Mouse (Mus musculus): ENCODE measurements around the gene Gm20708.
"Not testable (repeated sequence)": the region's sequence is repeated elsewhere in the genome, so short reads cannot be mapped to it uniquely, and the experiment has no call there.

The Gm20708 gene

DNA sequence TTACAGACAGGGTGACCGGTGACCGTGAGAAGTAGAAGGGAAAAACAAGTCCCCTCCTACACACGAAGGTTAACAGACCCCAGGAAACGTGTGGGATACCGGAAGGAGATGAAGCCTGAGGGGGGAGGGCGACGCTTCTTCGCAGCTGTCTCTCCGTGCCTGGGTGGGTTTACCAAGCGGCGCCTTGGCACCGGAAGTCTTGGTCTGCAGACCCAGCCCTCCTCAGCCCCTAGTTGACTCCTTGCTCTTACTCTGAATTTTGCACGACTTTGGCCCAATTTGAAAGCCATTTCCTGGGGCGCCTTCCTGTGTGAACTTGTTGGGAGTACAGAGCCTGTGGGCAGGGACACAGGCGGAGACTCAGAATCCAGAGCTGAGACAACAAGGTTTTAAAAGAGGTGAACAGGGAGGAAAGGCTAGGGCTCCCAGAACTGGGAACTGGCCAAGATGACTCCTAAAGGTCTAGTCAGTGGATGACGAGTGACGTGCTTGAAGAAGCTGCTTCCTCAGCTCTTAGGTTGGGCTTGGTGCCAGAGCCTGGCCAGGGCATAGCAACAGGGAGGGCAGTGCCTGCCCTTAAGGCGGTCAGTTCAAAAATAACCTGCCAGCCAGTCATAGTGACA is 28.2 kb upstream of the Gm20708 start:
- peak; percentile 75 to 77 for DNase-seq (ENCODE audit: low spot score in 2 of 2)

DNA sequence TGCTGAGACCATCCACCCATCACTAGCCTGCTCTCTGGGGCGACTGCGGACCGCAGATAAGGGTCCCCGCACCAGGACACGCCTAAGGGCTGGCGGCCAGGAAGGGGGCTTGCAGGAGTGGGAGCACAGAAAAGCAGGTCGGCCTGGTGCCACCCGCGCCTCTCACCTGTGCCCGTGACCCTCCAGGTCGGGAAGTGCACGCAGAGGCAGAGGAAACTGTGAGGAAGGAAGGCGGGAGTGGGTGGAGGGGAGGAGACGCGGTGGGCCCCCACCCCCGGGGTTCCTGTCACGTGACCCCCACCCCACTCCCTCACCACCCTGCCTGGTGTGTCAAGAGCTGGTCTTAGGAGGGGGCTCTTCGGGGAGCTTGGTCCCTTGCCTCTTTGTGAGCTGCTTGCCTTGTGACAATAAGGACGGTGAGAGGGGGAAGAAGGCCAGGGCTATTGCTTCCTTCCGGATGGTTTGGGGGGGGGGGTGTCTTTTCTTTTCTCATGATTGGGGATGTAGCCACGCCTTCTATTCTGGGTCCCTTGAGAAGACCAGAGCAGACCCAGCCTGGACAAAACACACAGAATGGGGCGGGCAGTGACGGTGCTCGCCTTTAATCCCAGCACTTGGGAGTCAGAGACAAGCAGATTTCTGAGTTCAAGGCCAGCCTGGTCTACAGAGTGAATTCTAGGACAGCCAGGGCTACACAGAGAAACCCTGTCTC is 27.3 kb upstream of the Gm20708 start, which contains the start of the genes Tmc8 and Tmc6:
Tmc8 (plus strand) TSS at position 84 of the 712 bp plus-strand sequence.
Tmc6 (minus strand) TSS at position 206 of the 712 bp plus-strand sequence.
- peak; percentile 64 to 84 for DNase-seq (ENCODE audit: low spot score in 2 of 2)

DNA sequence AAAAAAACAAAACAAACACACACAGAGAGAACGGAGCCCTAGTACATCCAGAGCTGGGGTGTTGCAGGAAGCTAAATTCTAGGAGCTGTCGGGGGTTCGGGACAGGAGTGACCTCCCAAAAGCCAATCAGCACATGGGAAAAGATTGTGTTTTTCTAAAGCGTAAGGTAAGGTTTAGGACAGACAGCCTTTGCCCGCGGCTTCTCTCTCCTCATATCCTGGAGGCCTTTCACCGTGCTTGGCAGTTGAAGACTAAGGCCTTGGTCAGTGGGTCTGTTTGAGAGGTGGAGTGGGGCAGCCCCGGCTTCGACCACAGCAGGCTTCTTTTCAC is 26.8 kb upstream of the Gm20708 start:
- DNase-seq (ENCODE audit: low spot score in 2 of 2), result no peak

DNA sequence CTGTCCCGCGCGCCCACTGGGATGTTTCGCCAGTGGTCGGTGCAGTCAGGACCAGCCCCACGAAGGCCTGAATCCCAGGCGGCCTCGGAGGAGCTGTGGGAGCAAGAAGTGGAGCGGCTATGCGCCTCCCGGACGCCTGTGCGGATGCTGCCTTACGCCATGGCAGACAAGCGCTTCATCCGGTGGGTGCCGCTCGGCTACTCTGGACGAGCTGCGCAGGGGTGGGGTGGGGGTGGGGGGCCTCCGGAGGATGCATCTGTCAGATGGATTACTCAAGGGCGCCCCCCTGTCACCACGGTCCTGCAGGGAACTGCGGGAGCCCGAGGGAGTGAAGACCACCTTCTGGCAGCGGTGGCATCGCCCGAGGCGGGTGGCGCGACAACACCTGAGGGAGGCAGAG is 26.4 kb upstream of the Gm20708 start:
- DNase-seq (ENCODE audit: low spot score in 2 of 2), result peak; percentile 74 to 86

DNA sequence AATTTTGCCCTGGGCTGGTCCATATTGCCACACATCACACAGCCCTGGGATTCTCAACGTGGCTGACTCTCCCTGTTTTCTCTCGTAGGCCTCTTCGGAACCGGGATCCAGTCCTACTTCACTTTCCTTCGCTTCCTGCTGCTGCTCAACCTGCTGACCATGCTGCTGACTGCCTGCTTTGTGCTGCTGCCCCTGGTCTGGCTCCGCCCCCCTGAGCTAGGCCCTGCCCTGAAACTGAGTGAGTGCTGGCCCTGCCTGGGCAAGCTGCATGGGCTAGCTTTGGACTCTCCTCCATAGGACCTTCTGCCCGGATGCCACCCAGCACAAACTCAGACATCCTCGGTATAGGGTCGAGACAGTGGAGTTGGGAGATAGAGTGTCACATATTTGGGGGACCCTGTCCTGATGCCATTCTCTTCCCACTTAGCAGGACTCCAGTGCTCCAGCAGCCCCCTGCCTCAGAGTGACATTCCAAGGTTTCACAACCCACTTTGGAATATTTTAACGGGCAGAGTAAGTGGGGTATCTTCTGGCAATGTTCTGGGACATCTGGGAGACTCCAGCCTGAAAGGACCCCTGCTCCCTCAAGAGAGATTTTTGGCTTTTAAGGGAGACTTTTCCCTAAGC is 25.7 kb upstream of the Gm20708 start:
- peak; percentile 35 to 42 for DNase-seq (ENCODE audit: low spot score in 2 of 2)

DNA sequence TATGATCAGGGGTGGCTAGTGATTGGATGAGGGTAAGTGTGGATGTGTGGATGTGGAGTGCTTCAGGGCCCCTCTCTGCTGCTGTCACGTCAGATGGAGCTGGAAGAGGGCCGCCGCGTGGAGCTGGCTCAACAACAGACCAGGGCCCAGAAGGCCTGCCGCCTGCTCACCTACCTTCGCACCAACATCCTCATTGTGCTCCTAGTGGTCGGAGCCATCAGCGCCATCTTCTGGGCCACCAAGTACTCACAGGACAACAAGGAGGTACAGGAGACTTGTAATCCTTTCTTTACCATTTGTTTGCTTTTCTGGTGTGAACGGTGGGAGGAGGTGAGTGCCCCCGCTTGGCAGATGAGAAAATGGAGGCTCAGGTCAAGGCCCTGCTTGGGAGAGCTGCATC is 23.2 kb upstream of the Gm20708 start:
- peak; percentile 57 to 78 for DNase-seq (ENCODE audit: low spot score in 2 of 2)

DNA sequence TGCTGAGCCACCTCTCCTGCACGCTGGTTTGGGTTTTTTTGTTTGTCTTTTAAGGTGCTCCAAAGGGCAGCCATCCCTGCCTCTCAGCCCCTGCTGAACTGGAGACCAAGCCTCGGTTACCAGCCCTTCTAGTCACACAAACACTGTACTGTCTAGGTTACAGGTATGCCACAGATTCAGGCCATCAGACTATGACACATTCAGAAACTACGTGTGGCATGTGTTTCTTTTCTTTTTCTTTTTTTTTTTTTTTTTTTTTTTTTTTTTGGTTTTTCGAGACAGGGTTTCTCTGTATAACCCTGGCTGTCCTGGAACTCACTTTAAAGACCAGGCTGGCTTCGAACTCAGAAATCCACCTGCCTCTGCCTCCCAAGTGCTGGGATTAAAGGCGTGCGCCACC is 21.0 kb upstream of the Gm20708 start:
- not testable (repeated sequence) for DNase-seq (ENCODE audit: low spot score in 2 of 2)

DNA sequence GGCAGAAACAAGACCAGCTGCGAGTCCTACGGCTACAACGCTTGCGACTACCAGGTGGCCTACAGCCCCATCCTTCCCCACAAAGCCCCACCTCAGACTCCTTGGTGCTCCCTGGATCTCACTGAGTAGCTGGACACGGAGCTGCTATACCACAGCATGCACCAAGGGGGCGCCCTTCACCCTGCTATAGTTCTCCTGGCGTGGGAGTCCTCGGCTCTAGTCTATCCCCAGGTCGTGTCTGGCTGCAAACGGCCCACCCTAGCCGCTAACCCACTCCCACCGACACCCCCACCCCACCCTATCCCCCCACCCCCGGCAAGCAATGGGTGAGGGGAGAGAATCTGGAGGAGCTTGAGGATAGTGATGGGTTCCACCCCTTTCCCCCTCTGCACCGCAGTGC is 19.2 kb upstream of the Gm20708 start:
- DNase-seq (ENCODE audit: low spot score in 2 of 2), result peak; percentile 56 to 72

DNA sequence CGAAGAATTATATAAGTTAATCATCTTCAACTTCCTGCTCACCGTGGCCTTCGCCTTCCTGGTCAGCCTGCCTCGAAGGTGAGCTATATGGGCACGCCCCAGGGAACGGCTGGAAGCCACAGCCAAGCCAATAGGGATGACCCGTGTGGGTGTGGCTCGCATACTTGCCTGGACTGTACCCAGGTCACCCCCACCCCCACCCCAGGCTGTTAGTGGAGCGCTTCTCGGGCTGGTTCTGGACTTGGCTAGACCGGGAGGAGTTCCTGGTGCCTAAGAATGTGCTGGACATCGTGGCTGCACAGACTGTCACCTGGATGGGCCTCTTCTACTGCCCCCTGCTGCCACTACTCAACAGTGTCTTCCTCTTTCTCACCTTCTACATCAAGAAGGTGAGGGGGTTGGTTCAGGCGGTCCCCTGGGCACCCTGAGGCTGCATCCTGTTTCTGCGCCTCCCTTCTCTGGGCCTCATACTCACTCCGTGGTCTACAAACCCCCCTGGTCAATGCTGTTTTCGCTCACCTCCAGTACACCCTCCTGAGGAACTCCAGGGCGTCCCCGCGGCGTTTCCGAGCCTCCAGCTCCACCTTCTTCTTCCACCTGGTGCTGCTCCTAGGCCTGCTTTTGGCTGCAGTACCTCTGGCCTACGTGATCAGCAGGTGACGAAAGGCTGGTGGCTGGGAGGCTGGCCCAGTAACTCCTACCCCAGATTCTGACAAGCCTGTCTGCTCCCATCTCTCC is 18.6 kb upstream of the Gm20708 start:
- peak in 1 of 2 experiments; percentile 55 for DNase-seq (ENCODE audit: low spot score in 2 of 2)

DNA sequence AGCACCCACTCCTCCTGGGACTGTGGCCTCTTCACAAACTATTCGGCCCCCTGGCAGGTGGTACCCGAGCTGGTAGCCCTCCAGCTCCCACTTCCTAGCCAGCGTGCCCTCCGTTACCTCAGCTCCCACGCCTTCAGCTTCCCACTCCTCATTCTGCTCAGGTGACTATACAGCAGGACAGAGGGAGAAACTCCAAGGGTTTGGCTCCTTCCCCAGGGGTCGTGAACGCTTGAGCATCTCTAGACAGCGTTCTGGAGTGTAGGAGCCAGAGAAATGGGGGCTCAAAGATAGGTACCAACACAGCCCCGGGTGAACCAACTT is 18.1 kb upstream of the Gm20708 start:
- DNase-seq (ENCODE audit: low spot score in 2 of 2), result no peak

DNA sequence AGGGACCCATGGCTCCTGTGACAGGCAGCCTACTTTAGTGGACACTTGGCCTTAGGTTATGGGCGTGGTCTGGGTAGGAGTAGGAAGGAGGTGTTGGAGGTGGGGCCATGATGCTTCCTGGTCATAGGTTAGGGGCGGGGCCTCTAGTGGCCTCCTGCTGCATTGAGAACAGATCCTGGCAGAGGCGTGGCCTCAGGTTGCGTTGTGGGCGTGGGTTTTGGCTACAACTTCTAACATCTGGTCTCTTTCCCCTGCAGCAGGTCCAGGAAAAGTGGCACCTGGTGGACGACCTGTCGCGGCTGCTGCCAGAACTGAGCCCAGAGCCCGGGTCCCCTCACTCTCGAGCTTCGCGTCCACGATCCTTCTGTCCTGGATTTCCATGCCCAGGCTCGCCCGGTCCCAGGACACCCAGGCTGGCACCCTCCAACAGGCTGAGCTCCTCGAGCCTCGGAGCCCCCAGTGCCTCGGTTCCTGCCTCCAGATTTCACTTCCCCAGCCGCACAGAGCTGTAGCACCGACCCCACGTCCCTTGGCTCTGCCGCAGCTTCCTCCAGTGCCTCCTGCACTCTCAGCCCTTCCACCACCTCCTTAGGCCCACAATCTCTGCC is 17.1 kb upstream of the Gm20708 start:
- peak; percentile 73 to 83 for DNase-seq (ENCODE audit: low spot score in 2 of 2)

DNA sequence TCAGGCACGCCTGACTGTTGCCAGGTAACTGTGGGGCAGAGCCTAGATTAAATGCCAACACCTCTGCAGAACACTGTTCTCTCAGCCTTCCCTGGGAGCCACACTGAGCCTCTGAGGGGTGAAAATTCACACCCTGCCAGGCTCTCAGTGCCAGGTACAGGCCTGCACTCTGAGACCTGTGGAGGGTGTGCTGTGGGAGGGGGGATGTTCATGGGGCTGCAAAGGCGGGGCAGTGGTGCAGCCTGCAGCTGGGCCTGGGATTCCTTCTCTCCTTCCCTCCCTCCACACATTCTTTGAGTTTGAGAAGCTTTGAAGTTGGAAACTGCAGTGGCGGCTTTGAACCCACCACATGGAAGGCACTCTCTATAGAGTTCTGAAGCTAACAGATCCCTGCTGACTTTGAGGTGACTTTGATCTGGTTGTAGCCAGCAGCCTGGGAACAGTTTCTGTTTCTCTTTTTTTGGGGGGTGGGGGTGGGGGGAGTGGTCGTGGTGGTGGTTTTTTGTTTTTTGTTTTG is 15.4 kb upstream of the Gm20708 start:
- DNase-seq (ENCODE audit: low spot score in 2 of 2), result no peak

DNA sequence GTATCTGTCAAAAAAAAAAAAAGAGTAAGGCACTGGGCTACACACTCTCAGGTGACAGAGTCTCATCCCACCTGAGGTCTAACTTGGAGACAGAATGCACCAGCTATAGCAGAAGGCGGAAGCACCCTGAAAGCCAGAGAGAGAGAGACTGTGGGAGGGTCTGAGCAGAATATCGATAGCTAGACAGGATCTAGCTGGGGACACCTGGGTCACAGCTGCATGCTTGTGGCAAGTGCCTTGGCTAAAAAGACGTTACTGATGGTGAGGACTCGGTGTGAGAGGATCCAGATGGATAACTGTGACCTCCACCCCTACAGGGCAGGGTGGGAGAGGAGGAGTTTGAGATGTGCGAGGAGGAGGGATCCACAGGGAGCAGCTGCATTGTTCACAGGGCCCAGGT is 12.5 kb upstream of the Gm20708 start:
- no peak for DNase-seq (ENCODE audit: low spot score in 2 of 2)

DNA sequence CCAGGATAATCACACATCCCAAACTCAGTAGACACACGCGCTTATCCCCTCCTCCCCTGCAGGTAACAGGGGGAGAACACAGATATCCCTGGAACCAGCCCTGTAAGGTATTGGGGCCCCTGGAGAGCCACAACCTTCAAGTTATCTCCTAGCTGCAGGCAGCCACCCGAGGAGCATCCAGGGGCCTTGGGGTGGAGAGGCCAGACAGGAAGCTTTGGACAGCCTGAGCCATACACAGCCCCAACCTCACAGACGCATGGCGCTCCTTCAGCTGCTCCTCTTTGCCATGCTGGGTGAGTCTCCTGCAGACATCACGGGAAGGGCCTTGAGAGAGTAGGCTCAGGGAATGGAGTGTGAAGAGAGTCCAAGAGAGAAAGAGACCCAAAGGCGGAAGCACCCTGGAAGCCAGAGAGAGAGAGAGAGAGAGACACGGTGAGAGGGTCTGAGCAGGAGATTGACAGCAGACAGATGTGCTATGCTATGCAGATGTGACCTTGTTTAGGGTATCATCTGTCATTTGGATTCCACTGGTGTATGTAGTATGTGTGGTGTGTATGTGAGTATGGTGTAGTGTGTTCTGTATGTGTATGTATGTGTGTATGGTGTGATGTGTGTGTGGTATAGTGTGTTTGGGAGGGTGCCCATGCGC is 11.8 kb upstream of the Gm20708 start, which contains the start of gene 6030468B19Rik:
6030468B19Rik (plus strand) TSS at position 150 of the 649 bp plus-strand sequence.
- no peak for DNase-seq (ENCODE audit: low spot score in 2 of 2)

DNA sequence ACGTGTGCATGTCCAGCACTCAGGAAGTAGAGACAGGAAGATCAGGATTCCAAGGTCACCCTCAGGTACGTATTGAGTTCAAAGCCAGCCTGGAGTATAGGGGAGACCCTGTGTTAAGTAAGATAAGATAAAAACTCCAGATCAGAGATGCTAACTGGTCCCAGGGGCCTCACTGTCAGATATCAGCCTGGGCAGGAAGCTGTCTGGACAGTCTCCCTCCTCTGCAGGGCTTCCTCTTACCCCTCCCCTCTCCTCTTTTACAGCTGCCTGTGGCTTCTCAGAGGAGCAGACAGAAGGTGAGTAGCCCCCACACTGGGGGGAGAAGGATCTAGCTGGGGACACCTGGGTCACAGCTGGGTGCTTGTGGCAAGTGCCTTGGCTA is 11.3 kb upstream of the Gm20708 start:
- peak; percentile 37 to 72 for DNase-seq (ENCODE audit: low spot score in 2 of 2)

DNA sequence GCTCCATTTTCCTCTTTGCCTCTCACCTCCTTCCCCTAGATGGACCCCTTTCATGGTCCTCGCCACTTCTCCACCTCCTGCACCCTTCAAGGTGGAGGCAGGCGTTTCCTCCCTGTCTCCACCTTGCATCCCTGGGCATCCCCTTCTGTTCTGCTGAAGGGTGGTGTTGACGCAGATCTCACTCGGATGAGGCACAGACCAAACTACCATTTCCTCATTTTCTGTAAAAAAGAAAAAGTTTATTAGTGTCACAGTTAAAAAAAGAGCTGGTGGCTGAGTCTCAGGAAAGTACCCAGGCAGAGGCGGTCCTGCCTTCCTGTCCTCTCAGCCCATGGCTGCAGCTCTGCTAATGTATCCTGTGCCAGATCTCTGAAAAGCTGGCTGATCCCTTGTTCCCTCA is 10.3 kb upstream of the Gm20708 start:
- peak in 1 of 2 experiments; percentile 68 for DNase-seq (ENCODE audit: low spot score in 2 of 2)

DNA sequence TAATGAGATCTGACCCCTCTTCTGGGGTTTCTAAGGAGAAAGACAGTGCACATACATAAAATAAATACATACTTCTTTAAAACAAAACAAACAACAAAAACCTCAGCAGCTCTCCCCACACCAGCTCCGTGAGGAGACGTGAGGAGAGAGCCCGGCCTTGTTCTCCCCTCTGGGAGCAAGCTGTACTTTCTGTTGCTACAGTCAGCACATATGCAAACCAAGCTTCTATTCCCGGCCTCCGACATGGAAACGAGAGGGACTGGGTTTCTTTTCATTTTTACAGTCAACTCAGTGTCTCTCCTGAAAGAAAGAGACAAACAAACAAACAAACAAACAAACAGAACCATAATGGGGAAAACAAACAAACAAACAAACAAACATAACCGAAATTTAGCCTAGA is 9.4 kb upstream of the Gm20708 start:
- DNase-seq (ENCODE audit: low spot score in 2 of 2), result no peak

DNA sequence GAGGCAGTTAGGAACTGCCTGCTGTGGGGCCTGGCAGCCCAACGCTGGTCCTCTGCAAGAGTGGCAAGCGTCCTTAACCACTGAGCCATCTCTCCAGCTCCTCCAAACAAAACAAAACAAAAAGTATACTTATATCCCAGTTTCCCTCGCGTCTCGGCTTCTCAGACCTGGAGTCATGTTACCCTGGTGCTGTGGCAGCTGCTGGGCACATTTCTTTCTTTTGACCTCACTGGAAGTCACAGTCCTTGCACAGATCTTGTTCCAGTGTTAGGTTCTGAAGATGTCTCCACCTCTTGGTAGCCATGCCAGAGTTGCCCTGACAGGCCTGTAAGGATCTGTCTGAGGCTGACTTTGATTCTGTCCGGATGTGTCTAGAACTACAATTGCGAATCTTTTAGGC is 7.8 kb upstream of the Gm20708 start:
- DNase-seq (ENCODE audit: low spot score in 2 of 2), result no peak

DNA sequence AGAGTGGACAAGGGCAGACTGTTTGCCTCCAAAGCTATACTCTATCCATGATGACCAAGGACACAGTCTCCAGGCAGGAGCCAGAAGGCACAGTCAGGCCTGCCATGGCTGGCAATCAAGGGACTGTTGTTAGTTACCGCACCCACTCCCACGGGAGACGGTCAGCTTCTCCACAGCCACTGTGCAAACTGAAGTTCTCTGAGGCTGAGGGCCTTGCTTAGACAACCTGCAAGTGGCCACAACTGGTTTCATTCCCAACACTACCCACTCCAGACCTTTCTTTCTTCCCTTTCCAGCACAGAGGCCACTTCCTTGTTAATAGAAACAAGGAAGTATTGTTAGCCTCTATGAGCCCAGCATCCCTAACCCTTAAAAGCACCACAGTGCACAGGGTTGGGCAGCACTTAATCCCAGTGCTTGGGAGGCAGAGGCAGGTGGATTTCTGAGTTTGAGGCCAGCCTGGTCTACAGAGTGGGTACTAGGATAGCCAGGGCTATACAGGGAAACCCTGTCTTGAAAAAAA is 6.2 kb upstream of the Gm20708 start:
- no peak for DNase-seq (ENCODE audit: low spot score in 2 of 2)

DNA sequence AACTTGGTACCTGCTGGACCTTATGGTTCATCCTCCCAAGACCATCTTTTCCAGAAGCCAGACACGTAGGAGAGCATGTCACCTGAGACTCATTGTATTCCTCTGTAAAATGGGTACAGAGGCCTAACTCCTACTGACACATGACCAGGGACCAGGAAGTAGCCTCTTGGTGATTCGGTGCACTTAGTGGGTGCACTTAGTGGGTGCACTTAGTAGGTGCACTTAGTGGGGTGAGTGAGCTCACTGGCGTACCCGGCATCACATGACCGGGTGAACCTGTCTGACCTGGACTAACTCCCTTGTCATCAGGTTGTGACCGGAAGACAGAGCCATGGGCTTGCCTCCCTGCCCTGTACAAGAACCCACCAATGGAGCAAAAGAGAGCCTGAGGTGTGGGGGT is 2.7 kb upstream of the Gm20708 start:
- no peak for DNase-seq (ENCODE audit: low spot score in 2 of 2)

DNA sequence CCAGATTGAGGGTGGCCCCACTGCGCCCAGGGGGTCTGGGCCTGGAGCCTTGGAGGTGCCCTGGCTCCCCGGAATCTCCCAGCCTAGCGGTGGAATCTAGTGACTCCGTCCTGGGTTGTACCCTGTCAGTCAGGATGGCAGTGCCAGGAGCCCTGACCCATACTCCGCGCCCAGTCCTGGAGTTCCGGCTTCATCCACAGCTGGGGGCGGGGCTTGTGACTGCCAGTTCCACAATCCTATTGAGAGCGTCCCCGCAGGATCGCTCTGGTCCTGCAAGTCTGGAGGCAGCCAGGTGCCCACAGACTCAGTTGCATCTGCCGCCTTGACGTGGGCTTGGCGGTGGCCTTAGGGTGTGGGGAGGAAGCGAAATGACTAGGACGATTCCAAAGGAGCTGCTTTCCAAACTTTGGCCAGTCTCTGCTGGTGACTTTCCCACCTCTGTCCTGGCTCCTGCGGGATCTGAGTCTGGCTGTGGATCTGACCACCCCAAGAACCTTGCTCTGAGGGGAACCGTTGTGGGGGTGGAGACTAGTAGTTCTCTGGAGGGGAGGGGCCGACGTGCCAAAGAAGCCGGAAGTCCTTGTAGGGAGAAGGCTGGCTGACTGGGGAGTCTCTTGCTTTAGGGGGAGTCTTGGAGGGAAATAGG is 1.1 kb downstream of the Gm20708 start:
- DNase-seq (ENCODE audit: low spot score in 2 of 2), result peak; percentile 68 to 73
